Mouse (Mus musculus) liver, postnatal 0 days (tissue): ENCODE data around the gene Smim7. TPM values are rescaled to one million over a fixed set of nuclear protein-coding genes. Genes with fewer than 3 reads are reported as not detected.
A peak's percentile ranks its signal among the peaks of the same experiment; 100 is the strongest.

ENCODE experiments used
- ATAC-seq: fragments of 200-750 bp; cut with Nextera tagmentation; 2 replicates; pipeline ENCODE4 v1.8.0; 2017; ENCODE audit warnings: mild to moderate bottlenecking, moderate library complexity
- DNase-seq: peaks from one replicate; pipeline ENCODE4 v3.0.0-alpha.2; 2016
- H3K27ac ChIP-seq: fragments of 300-500 bp; sonication (generic); 2 replicates; pipeline ENCODE4 v1.5.1; 2014; ENCODE audit warnings: antibody characterized with exemption, moderate library complexity, mild to moderate bottlenecking, low read depth
- H3K27me3 ChIP-seq: fragments of 300-500 bp; sonication (generic); 2 replicates; pipeline ENCODE4 v1.6.1; 2014; ENCODE audit warnings: low read length, control low read depth, mixed read lengths; ENCODE audit not compliant: insufficient read depth
- H3K36me3 ChIP-seq: fragments of 300-500 bp; sonication (generic); replicated peaks from 2 replicates; pipeline ENCODE4 v1.6.1; 2014; ENCODE audit warnings: mild to moderate bottlenecking, control low read depth, low read length, moderate library complexity, mixed read lengths; ENCODE audit not compliant: insufficient read depth
- H3K4me1 ChIP-seq: fragments of 300-500 bp; sonication (generic); 2 replicates; pipeline ENCODE4 v1.6.1; 2014; ENCODE audit warnings: antibody characterized with exemption, mild to moderate bottlenecking, control low read depth; ENCODE audit not compliant: insufficient read depth
- H3K4me2 ChIP-seq: fragments of 300-500 bp; sonication (generic); 2 replicates; pipeline ENCODE4 v1.6.1; 2014; ENCODE audit warnings: low read depth, mild to moderate bottlenecking, low read length, moderate library complexity, mixed read lengths
- H3K4me3 ChIP-seq: fragments of 300-500 bp; sonication (generic); 2 replicates; pipeline ENCODE4 v1.5.1; 2014; ENCODE audit warnings: low read depth, low read length
- H3K9ac ChIP-seq: fragments of 300-500 bp; sonication (generic); replicated peaks from 2 replicates; pipeline ENCODE4 v1.6.1; 2014; ENCODE audit warnings: mild to moderate bottlenecking, moderate library complexity
- H3K9me3 ChIP-seq: fragments of 300-500 bp; sonication (generic); 2 replicates; pipeline ENCODE4 v1.6.1; 2016; ENCODE audit warnings: mild to moderate bottlenecking, control low read depth, low read length, mixed read lengths
- CTCF ChIP-seq: sonication (generic); IDR thresholded peaks from 2 replicates; pipeline ENCODE4 v1.5.1; 2016; ENCODE audit warnings: antibody characterized with exemption, low read depth
- EP300 ChIP-seq: IDR thresholded peaks from 2 replicates; pipeline ENCODE4 v1.6.1; 2016; ENCODE audit warnings: antibody characterized with exemption, low read depth, mild to moderate bottlenecking
- WGBS: fragments of 180-500 bp; shearing (Covaris S2); extraction: QIAGEN DNeasy Blood & Tissue Kit; methylation state at CpG from one replicate; pipeline ENCODE4 v1.1.7; 2014; ENCODE audit not compliant: insufficient replicate concordance; 5-methylcytosine and 5-hydroxymethylcytosine counted together
- polyA plus RNA-seq: library from polyadenylated mRNA; unstranded; fragments of >200 nt; fragmentation: Nextera tagmentation; extraction: Ambion mirVana; gene quantifications from 2 replicates; pipeline ENCODE4 v1.2.1, GENCODE M21; 2015

Gene Smim7
- polyA plus RNA-seq, 1 experiment from 2014 or later: 56.1 TPM

DNA sequence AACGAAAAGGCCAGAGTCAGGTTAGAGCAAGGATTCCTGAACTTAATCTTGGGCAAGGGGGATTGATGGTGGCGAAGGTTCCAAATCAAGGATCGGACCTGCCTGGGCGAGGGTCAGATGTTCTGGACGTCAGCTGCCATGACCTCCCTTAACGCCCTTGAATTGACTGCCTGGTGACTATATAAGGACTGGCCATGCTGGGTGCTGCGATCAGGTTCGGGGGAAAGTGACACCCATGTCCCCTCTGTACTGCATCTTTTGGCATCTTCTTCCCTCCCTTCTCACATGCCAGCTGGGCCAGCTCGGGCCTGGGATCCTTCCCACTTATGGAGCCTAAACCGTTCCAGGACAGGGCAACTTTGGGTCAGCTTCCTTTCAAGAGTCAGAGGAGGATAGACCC lies 1.6 kb upstream of the Smim7 start:
- Histone ChIP-seq H3K4me1 (peaks cover 20% of the 10 kb centered on the region), H3K27me3 (no peaks in the 10 kb centered on the region), H3K4me2 (peak overlapping the region; percentile 92), H3K9ac (peak overlapping the region; percentile 81), H3K4me3 (peak overlapping the region; percentile 67), H3K36me3 (peaks cover 24% of the 10 kb centered on the region), H3K9me3 (no peaks in the 10 kb centered on the region), H3K27ac (peak overlapping the region; percentile 97)
- ATAC-seq: no peak
- TF ChIP-seq EP300 (no peak), CTCF (no peak)
- DNase-seq: no peak
- 22% methylated on average over 10 of the region's 10 CpGs for WGBS

DNA sequence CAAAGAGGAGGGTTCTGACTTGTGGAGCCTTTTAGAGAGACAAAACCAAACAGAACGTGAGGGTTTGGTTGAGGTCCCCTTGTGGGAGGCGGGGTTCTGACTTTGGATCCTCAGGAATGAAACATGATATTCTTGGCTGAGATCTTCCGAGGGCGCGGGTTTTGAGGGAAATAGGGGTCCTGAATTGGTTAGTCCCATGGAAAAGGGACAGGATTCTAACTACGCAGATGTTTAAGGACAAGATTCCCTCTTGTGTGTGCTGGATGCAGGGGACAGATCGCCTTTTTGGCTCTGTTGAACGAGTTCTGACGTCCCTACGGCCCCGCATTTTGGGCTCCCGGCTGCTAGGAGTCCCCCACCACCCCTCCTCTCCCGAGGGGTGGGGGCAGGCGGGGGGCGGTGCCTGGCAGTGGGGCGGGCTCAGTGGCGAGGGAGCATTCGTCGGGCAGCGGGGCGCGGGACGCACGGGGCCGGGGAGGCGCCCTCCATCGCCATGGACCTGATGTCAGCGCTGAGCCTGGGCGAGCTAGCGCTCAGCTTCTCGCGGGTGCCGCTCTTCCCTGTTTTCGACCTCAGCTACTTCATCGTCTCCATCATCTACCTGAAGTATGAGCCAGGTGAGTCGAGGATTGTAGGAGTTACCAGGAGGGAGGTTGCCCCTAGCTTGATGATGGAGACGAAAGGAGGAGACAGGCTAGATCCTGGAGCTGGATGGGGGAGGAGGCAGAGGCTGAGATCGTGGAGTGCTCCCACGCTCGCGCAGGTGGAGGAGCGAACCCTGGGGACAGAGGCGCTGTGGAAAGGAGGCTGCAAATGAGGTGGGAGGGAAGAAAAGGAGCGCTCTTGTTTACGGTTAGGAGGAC lies 954 bp upstream of the Smim7 start, which contains the start of gene Tmem38a:
Tmem38a (plus strand) TSS at position 445 of the 863 bp plus-strand sequence.
- peak within 1 kb of the TSS; percentile 97 for H3K27ac ChIP-seq
- under 1% methylated on average over 43 of the region's 45 CpGs for WGBS

DNA sequence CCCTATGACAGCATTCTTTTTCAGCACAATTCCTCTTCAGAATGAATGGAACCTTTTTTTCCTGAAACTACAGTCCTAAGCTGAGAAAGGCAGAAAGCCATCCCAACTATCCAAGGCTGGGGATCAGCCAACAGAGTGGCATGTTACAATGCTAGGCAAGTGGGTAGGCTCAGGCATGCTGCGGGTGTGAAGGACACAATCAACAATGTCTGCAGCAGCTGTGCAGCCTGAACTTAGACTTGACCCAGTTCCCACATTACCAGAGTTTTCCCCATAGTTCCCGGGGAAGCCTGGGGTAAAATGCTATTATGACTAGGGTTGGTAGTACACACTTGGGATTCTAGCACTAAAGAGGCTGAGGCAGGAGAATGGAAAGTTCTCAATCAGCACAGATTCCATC lies 4.9 kb downstream of the Smim7 start:
- WGBS: 84% methylated on average over 2 of the region's 2 CpGs
- Histone ChIP-seq H3K36me3 (peaks cover 54% of the 10 kb centered on the region), H3K27ac (no peak overlapping the region), H3K4me1 (peaks cover 8% of the 10 kb centered on the region), H3K9ac (no peak overlapping the region), H3K4me2 (no peak overlapping the region), H3K4me3 (no peak overlapping the region), H3K27me3 (no peaks in the 10 kb centered on the region), H3K9me3 (no peaks in the 10 kb centered on the region)
- no peak for TF ChIP-seq EP300
- TF ChIP-seq CTCF: no peak
- DNase-seq: no peak
- ATAC-seq: no peak

More for the DNA sequence above, 954 bp upstream of the Smim7 start, which contains the start of gene Tmem38a:
- Histone ChIP-seq H3K4me3 (peak within 1 kb of the TSS; percentile 67), H3K36me3 (peaks cover 31% of the 10 kb centered on the region), H3K9me3 (no peaks in the 10 kb centered on the region), H3K9ac (peak within 1 kb of the TSS; percentile 81), H3K4me1 (peaks cover 20% of the 10 kb centered on the region), H3K4me2 (peak within 1 kb of the TSS; percentile 92), H3K27me3 (no peaks in the 10 kb centered on the region)
- TF ChIP-seq CTCF (no peak), EP300 (no peak)
- peak; percentile 80 for DNase-seq
- no peak; the same call in 1 of the 2 replicates for ATAC-seq

DNA sequence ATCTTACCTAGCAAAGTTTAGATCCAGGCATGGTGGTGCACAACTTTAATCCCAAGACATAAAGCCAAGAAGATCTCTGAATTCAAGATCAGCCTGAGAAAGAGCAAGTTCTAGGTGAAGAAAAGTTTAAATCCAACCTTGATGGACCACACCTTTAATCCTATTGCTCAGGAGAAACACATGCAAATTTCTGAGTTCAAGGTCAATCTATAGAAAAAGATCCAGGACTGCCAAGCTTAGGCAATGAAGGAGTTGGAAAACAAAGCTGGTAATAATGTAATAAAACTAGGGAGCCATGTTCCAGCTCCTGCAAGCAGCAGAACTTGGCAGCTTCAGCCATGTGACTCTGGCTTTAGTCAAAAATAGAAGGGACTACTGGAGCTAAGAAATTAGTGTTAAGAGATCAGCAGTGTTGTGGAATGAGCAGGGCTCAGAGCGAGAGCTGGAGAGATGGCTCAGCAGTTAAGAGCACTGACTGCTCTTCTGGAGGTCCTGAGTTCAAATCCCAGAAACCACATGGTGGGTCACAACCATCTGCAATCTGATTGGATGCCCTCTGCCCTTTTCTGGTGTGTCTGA lies 9.7 kb downstream of the Smim7 start:
- 82% methylated on average over 1 of the region's 1 CpGs for WGBS
- no peak overlapping the region for H3K4me2 ChIP-seq
- H3K36me3 ChIP-seq: peaks cover 20% of the 10 kb centered on the region
- no peak overlapping the region for H3K4me3 ChIP-seq
- H3K9ac ChIP-seq: no peak overlapping the region
- H3K27ac ChIP-seq: no peak overlapping the region
- H3K27me3 ChIP-seq: no peaks in the 10 kb centered on the region
- H3K4me1 ChIP-seq: no peaks in the 10 kb centered on the region
- no peaks in the 10 kb centered on the region for H3K9me3 ChIP-seq
- DNase-seq: no peak
- ATAC-seq: no peak
- TF ChIP-seq CTCF (no peak), EP300 (no peak)

DNA sequence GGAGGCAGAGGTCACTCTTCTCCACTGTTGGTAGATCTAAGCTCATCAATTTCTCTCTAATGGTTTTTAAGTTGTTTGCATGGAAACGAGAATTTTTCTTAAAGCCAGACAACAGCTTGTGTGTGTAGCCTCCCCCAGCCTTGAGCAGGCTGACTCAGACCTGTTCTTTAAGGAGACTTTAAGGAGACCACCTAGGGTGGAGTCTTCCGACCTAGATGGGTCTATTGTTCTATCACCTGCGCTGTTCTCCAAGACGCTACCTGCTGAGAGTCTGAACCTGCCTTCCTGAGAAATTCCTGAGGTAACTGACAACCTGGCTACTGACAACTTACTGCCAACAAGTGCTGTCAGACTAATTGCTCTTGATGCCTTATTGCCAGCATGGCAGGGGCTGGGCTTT lies 15.1 kb downstream of the Smim7 start:
- no peak overlapping the region for H3K4me2 ChIP-seq
- no peak overlapping the region for H3K27ac ChIP-seq
- no peak overlapping the region for H3K4me3 ChIP-seq
- no peak for DNase-seq
- TF ChIP-seq EP300: no peak
- no peak for TF ChIP-seq CTCF
- no peak overlapping the region for H3K9ac ChIP-seq
- no peak for ATAC-seq
- H3K9me3 ChIP-seq: no peaks in the 10 kb centered on the region
- H3K4me1 ChIP-seq: no peaks in the 10 kb centered on the region
- no peaks in the 10 kb centered on the region for H3K27me3 ChIP-seq
- H3K36me3 ChIP-seq: 0 out of 2 replicates have a peak, but pooled peaks cover 4% of the 10 kb centered on the region
- 75% methylated on average over 4 of the region's 4 CpGs for WGBS

DNA sequence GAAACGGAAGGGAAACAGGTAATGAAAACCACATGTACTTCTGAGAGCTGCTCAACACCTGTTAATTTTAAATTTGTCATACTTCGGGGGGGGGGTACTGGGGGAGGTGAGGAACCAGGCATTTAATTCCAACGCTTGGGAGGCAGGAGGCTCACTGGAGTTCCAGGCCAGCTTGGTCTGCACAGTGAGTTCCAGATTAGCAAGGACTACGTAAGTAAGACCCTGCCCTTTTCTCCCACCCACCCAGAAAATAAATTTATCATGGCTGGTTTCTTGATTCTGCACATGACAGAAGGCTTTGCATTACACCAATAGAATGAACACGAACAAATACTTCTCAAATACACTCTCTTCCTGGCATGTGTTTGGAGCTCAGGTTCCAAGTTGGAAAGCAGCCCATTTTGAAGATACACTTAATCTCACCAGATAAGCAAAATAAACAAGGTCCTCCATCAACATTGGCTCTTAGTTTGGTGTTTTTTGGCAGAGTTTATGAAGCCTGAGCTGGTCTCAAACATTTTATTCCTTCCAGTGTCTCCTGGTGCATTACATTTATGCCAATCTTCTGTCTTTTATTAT lies 21.5 kb downstream of the Smim7 start:
- WGBS: 21% methylated on average over 5 of the region's 5 CpGs
- Histone ChIP-seq H3K9ac (peak overlapping the region; percentile 100; the same call in 1 of the 2 replicates), H3K9me3 (no peaks in the 10 kb centered on the region), H3K4me3 (peak overlapping the region; percentile 98), H3K4me1 (peaks cover 14% of the 10 kb centered on the region), H3K27ac (peak overlapping the region; percentile 93; the same call in 1 of the 2 replicates), H3K36me3 (no peaks in the 10 kb centered on the region), H3K4me2 (peak overlapping the region; percentile 99), H3K27me3 (no peaks in the 10 kb centered on the region)
- TF ChIP-seq EP300 (no peak), CTCF (no peak)
- DNase-seq (no peak), ATAC-seq (no peak)
